24 mouse cellular contexts compared by ENCODE assay signal in the genomic region with DNA sequence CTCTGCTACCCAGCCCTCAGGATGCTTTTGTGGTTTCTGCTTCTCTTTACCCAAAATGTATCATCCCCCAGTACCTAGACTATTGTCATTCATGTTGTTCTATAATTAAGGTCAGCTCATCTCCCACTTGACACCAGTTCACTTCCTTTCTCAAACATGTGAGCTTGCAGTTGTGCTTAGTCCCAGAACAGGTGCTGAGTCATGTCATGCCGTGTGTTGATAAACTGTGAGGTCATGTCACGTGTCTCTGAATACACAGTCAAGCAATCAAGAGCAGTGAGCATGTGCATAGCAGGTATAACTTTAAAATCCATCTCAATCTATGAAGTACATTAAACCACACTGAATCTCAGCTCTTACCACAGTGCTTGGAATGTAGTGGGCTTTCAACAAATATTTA.
DNase-seq lines count a peak whose midpoint lies in the region; ATAC-seq and TF ChIP-seq lines count a peak whose summit lies in the region.
"Had no signal": no experiment of that assay in that cellular context is flagged by ENCODE, and none has a peak within 500 bp of the region (broad histone marks: within the 10 kb centered on the region; RNA-seq: fewer than 3 reads in every experiment).

No protein-coding gene starts in this region.

- dilution Hi-C loops in CH12.LX (cut with MboI; ENCODE audit: extremely low pct_ligation_motif_present, extremely low pct_unique_long_range_greater_than_20kb, low sequenced_read_pairs): no loop called here

- H3K4me1 ChIP-seq in CH12.LX (ENCODE audit: control insufficient read depth in 1 of 2, insufficient read depth in 2 of 2): peaks cover 0 to 23% of the 10 kb centered on the region in 2 experiments; a peak in 2 of 4 replicates
- H3K4me1 ChIP-seq: embryonic facial prominence, embryonic 10.5 days; forebrain, embryonic 15.5 days; heart, embryonic 12.5 days; liver, embryonic 15.5 days; neural tube, embryonic 12.5 days had no signal

- H3K9me3 ChIP-seq in CH12.LX (replicated peaks; ENCODE audit: low read length): no peaks in the 10 kb centered on the region
- H3K9me3 ChIP-seq: embryonic facial prominence, embryonic 10.5 days; forebrain, embryonic 15.5 days; heart, embryonic 12.5 days; liver, embryonic 15.5 days; neural tube, embryonic 12.5 days had no signal

- no peaks in the 10 kb centered on the region for H3K79me2 ChIP-seq in CH12.LX (replicated peaks; ENCODE audit: control insufficient read depth, extremely low read depth, insufficient read depth, poor library complexity, severe bottlenecking)

- DNase-seq in 416B (ENCODE audit: low read depth): peak; percentile 27
- peak; percentile 54 for DNase-seq in CH12.LX (ENCODE audit: extremely low read depth)
- peak; percentile 37 for DNase-seq in splenic B cell, adult 2 months (ENCODE audit: low read depth, low spot score)
- DNase-seq in adrenal gland, postnatal 36 days: no peak
- DNase-seq in adrenal gland, postnatal 10 days: no peak
- no peak for DNase-seq in cerebellum, postnatal 25 days
- DNase-seq: B cell, adult 2 months; cerebellum, adult 18-20 months; cerebellum, postnatal 36 days; gastrocnemius, postnatal 10 days; heart, adult 18-20 months; heart, postnatal 10 days; kidney, postnatal 36 days; lung, postnatal 4 days; right cerebral cortex, postnatal 25 days; spleen, adult 18-20 months had no signal

- no peak overlapping the region for H3K4me2 ChIP-seq in CH12.LX (ENCODE audit: insufficient read depth, low read depth, poor library complexity, severe bottlenecking)
- H3K4me2 ChIP-seq: forebrain, embryonic 15.5 days; heart, embryonic 12.5 days; liver, embryonic 15.5 days; midbrain, embryonic 11.5 days; neural tube, embryonic 12.5 days had no signal

- TF ChIP-seq EP300 in CH12.LX (IDR thresholded peaks at IDR 0.05; ENCODE audit: low read length): no peak

- no peak overlapping the region for H3K4me3 ChIP-seq in CH12.LX (replicated peaks in 1 of 3; ENCODE audit: low read depth in 2 of 3, low read length in 2 of 3, poor library complexity in 1 of 3)
- H3K4me3 ChIP-seq: embryonic facial prominence, embryonic 10.5 days; forebrain, embryonic 15.5 days; heart, embryonic 12.5 days; liver, embryonic 15.5 days; neural tube, embryonic 12.5 days had no signal

- TF ChIP-seq POLR2A in CH12.LX (IDR thresholded peaks at IDR 0.05; ENCODE audit: low read depth, low read length): no peak

- no peaks in the 10 kb centered on the region for H3K36me3 ChIP-seq in CH12.LX (replicated peaks in 1 of 2; ENCODE audit: control insufficient read depth in 1 of 2, insufficient read depth in 1 of 2, low read length in 1 of 2)
- no peaks in the 10 kb centered on the region for H3K36me3 ChIP-seq in splenic B cell, adult 2 months (ENCODE audit: control insufficient read depth, insufficient read depth, low read length, poor library complexity, severe bottlenecking)
- H3K36me3 ChIP-seq: embryonic facial prominence, embryonic 10.5 days; forebrain, embryonic 15.5 days; heart, embryonic 12.5 days; liver, embryonic 15.5 days; neural tube, embryonic 12.5 days had no signal

- peak; percentile 58 to 80 for ATAC-seq in hematopoietic stem cell, adult 5-6 weeks (replicated peaks in 1 of 2; ENCODE audit: insufficient read depth in 1 of 2, low FRiP score in 2 of 2, low TSS enrichment in 1 of 2, low read depth in 1 of 2, poor library complexity in 2 of 2, severe bottlenecking in 2 of 2)
- ATAC-seq: forebrain, embryonic 15.5 days; intestine, postnatal 0 days had no signal

- no peak for TF ChIP-seq CTCF in CH12.LX (conservative IDR thresholded peaks at IDR 0.05 in 1 of 2, IDR thresholded peaks at IDR 0.05 in 1 of 2; ENCODE audit: low read depth in 2 of 2, low read length in 2 of 2)

- H3K27me3 ChIP-seq in CH12.LX (replicated peaks): no peaks in the 10 kb centered on the region
- H3K27me3 ChIP-seq in splenic B cell, adult 2 months (ENCODE audit: control insufficient read depth, insufficient read depth, low read length, poor library complexity, severe bottlenecking): no peaks in the 10 kb centered on the region
- H3K27me3 ChIP-seq: forebrain, embryonic 15.5 days; heart, embryonic 12.5 days; liver, embryonic 15.5 days; neural tube, embryonic 12.5 days had no signal

- H3K27ac ChIP-seq in CH12.LX (ENCODE audit: insufficient read depth, low read depth): no peak overlapping the region
- H3K27ac ChIP-seq: embryonic facial prominence, embryonic 10.5 days; forebrain, embryonic 15.5 days; liver, embryonic 15.5 days; neural tube, embryonic 12.5 days had no signal

- H3K9ac ChIP-seq in CH12.LX (ENCODE audit: insufficient read depth, low read depth): no peak overlapping the region
- H3K9ac ChIP-seq: forebrain, embryonic 15.5 days; heart, embryonic 12.5 days; liver, embryonic 15.5 days; neural tube, embryonic 12.5 days had no signal

- TF ChIP-seq RAD21 in CH12.LX (IDR thresholded peaks at IDR 0.05; ENCODE audit: low read depth, low read length): no peak

- in situ Hi-C loops in CH12.LX (cut with MboI; ENCODE audit: low pct_ligation_motif_present, low pct_unique_long_range_greater_than_20kb, low sequenced_read_pairs): no loop called here

TF ChIP-seq in CH12.LX, 34 proteins besides CTCF, POLR2A, EP300 and RAD21:
- no peak for TF ChIP-seq SIN3A (IDR thresholded peaks at IDR 0.05; ENCODE audit: low read length)
- no peak for TF ChIP-seq MAFK (IDR thresholded peaks at IDR 0.05; ENCODE audit: insufficient replicate concordance, low read length)
- TF ChIP-seq JUN (IDR thresholded peaks at IDR 0.05; ENCODE audit: insufficient read depth, low read depth, low read length): no peak
- TF ChIP-seq BHLHE40 (IDR thresholded peaks at IDR 0.05; ENCODE audit: low read depth, low read length): peak; percentile 60
- TF ChIP-seq GABPA (IDR thresholded peaks at IDR 0.05; ENCODE audit: insufficient replicate concordance, low read depth, low read length): no peak
- TF ChIP-seq MAX (IDR thresholded peaks at IDR 0.05; ENCODE audit: low read length): 0 out of 2 replicates have a peak, but pooled peaks have one; percentile 11
- no peak for TF ChIP-seq TCF12 (IDR thresholded peaks at IDR 0.05; ENCODE audit: low read depth, low read length)
- TF ChIP-seq RCOR1 (conservative IDR thresholded peaks at IDR 0.05; ENCODE audit: low read depth, low read length): no peak
- TF ChIP-seq CHD1 (IDR thresholded peaks at IDR 0.05; ENCODE audit: low read depth, low read length): no peak
- no peak for TF ChIP-seq MXI1 (IDR thresholded peaks at IDR 0.05; ENCODE audit: low read depth, low read length)
- no peak for TF ChIP-seq ELF1 (IDR thresholded peaks at IDR 0.05; ENCODE audit: low read depth, low read length)
- TF ChIP-seq USF2 (conservative IDR thresholded peaks at IDR 0.05; ENCODE audit: low read depth, low read length): no peak
- TF ChIP-seq ZMIZ1 (IDR thresholded peaks at IDR 0.05; ENCODE audit: low read depth, low read length): no peak
- TF ChIP-seq UBTF (IDR thresholded peaks at IDR 0.05; ENCODE audit: low read depth, low read length): no peak
- TF ChIP-seq MAZ (IDR thresholded peaks at IDR 0.05; ENCODE audit: low read depth, low read length): no peak
- no peak for TF ChIP-seq SMC3 (IDR thresholded peaks at IDR 0.05; ENCODE audit: low read depth, low read length)
- TF ChIP-seq MEF2A (IDR thresholded peaks at IDR 0.05; ENCODE audit: borderline replicate concordance, low read depth, low read length): no peak
- TF ChIP-seq MYC (IDR thresholded peaks at IDR 0.05; ENCODE audit: low read depth, low read length): no peak
- 0 out of 2 replicates have a peak, but pooled peaks have one; percentile 29 for TF ChIP-seq ETS1 (conservative IDR thresholded peaks at IDR 0.05; ENCODE audit: low read depth, low read length)
- TF ChIP-seq USF1 (IDR thresholded peaks at IDR 0.05; ENCODE audit: low read depth, low read length): no peak
- no peak for TF ChIP-seq PAX5 (IDR thresholded peaks at IDR 0.05; ENCODE audit: low read length)

Comparison
In these comparisons a context has a peak if more than half of its experiments do, and no peak if none do; other contexts are left out.
1. DNase-seq: peak in 416B (single experiment), CH12.LX (single experiment) and splenic B cell, adult 2 months (single experiment); none in adrenal gland, postnatal 36 days (0 of 2), adrenal gland, postnatal 10 days (single experiment) and cerebellum, postnatal 25 days (0 of 2).